Mouse (Mus musculus) liver, embryonic 14.5 days (tissue): Measurements from ENCODE around the gene Tnxb. TPM values are rescaled to one million over a fixed set of nuclear protein-coding genes. Genes with fewer than 3 reads are reported as not detected.

ENCODE experiments used
- ATAC-seq: fragments of 200-750 bp; cut with Nextera tagmentation; 2 replicates; pipeline ENCODE4 v1.8.0; 2017; ENCODE audit warnings: moderate number of reproducible peaks, mild to moderate bottlenecking, moderate library complexity; ENCODE audit not compliant: insufficient read depth
- DNase-seq, 3 experiments: peaks; one replicate each; pipeline ENCODE4 v3.0.0-alpha.2; 2012 to 2013; ENCODE audit warnings: low read depth in 3 of 3, low spot score in 3 of 3
- H3K27ac ChIP-seq: fragments of 300-500 bp; sonication (generic); 2 replicates; pipeline ENCODE4 v1.5.1; 2014; ENCODE audit warnings: moderate library complexity, mild to moderate bottlenecking, control low read depth, inconsistent platforms
- H3K27me3 ChIP-seq: fragments of 300-500 bp; sonication (generic); 2 replicates; pipeline ENCODE4 v1.6.1; 2014; ENCODE audit warnings: mild to moderate bottlenecking, low read length, moderate library complexity; ENCODE audit not compliant: control insufficient read depth, insufficient read depth
- H3K36me3 ChIP-seq: fragments of 300-500 bp; sonication (generic); replicated peaks from 2 replicates; pipeline ENCODE4 v1.6.1; 2014; ENCODE audit warnings: low read depth; ENCODE audit not compliant: control insufficient read depth, insufficient read depth
- H3K4me1 ChIP-seq, 2 experiments: fragments of 200-500 bp in 1 of 2; fragments of 300-500 bp in 1 of 2; sonication (generic) in 1 of 2; replicated peaks; 2 replicates each; pipeline ENCODE4 v1.6.1; 2012 to 2014; ENCODE audit warnings: antibody characterized with exemption in 1 of 2, inconsistent platforms in 1 of 2, low read length in 1 of 2; ENCODE audit not compliant: control insufficient read depth in 2 of 2, insufficient read depth in 2 of 2
- H3K4me2 ChIP-seq: fragments of 300-500 bp; sonication (generic); 2 replicates; pipeline ENCODE4 v1.6.1; 2014; ENCODE audit warnings: low read depth, mild to moderate bottlenecking, control low read depth, moderate library complexity
- H3K4me3 ChIP-seq, 2 experiments: fragments of 200-500 bp in 1 of 2; fragments of 300-500 bp in 1 of 2; sonication (generic) in 1 of 2; 2 replicates each; pipeline ENCODE4 v1.5.1; 2012 to 2014; ENCODE audit warnings: low read depth in 2 of 2, low read length in 2 of 2, mild to moderate bottlenecking in 2 of 2, control low read depth in 1 of 2, inconsistent platforms in 1 of 2, moderate library complexity in 1 of 2; ENCODE audit not compliant: insufficient read depth in 1 of 2
- H3K9ac ChIP-seq: fragments of 300-500 bp; sonication (generic); replicated peaks from 2 replicates; pipeline ENCODE4 v1.6.1; 2014; ENCODE audit warnings: mild to moderate bottlenecking, control low read depth, moderate library complexity
- H3K9me3 ChIP-seq: fragments of 300-500 bp; sonication (generic); 2 replicates; pipeline ENCODE4 v1.6.1; 2016; ENCODE audit warnings: low read length, mixed read lengths; ENCODE audit not compliant: control insufficient read depth
- CTCF ChIP-seq: IDR thresholded peaks from 2 replicates; pipeline ENCODE4 v1.5.1; 2016; ENCODE audit warnings: antibody characterized with exemption, low read depth, control low read depth
- EP300 ChIP-seq: IDR thresholded peaks from 2 replicates; pipeline ENCODE4 v1.6.1; 2016; ENCODE audit warnings: antibody characterized with exemption, low read depth
- WGBS: fragments of 180-500 bp; shearing (Covaris S2); extraction: QIAGEN DNeasy Blood & Tissue Kit; methylation state at CpG from one replicate; pipeline ENCODE4 v1.1.7; 2014; ENCODE audit not compliant: insufficient replicate concordance; 5-methylcytosine and 5-hydroxymethylcytosine counted together
- polyA plus RNA-seq, 2 experiments: library from polyadenylated mRNA; depleted of rRNA in 1 of 2; stranded (reverse) in 1 of 2; unstranded in 1 of 2; fragments of >200 nt; fragmentation: Nextera tagmentation in 1 of 2; extraction: Ambion mirVana in 1 of 2; gene quantifications; 2 replicates each; pipeline versions ENCODE4 v1.2.1 to v1.2.3; 2012 to 2014

The Tnxb gene
- polyA plus RNA-seq, 2 experiments = 0.13 to 0.17 TPM

DNA sequence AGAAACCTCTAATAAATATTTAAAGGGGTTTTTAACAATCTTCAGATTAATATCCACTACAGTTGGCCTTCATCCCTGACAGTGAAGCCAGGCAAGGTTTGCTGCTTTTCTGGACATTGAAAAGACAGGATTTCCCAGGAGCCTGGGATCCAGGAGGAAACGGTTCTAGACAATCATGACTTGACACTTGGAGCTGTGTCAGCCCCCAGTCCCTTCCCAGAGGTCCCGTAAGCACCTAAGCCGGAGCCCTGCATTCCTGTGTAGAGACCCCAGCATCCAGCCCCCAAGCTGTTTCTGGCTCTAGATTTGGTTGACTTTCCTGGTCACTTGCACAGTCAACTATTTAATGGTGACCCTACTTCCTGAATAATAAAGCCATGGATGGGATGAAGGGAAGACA lies 11.7 kb upstream of the Tnxb start:
- H3K9me3 ChIP-seq = no peaks in the 10 kb centered on the region
- H3K9ac ChIP-seq = no peak overlapping the region
- H3K36me3 ChIP-seq = no peaks in the 10 kb centered on the region
- peaks cover 19% of the 10 kb centered on the region for H3K27me3 ChIP-seq
- no peaks in the 10 kb centered on the region for H3K4me1 ChIP-seq
- H3K4me3 ChIP-seq = no peak overlapping the region
- DNase-seq (no peak), ATAC-seq (no peak)
- H3K4me2 ChIP-seq = no peak overlapping the region
- 63% methylated on average over 3 of the region's 3 CpGs for WGBS
- no peak for TF ChIP-seq CTCF
- TF ChIP-seq EP300 = no peak
- no peak overlapping the region for H3K27ac ChIP-seq

DNA sequence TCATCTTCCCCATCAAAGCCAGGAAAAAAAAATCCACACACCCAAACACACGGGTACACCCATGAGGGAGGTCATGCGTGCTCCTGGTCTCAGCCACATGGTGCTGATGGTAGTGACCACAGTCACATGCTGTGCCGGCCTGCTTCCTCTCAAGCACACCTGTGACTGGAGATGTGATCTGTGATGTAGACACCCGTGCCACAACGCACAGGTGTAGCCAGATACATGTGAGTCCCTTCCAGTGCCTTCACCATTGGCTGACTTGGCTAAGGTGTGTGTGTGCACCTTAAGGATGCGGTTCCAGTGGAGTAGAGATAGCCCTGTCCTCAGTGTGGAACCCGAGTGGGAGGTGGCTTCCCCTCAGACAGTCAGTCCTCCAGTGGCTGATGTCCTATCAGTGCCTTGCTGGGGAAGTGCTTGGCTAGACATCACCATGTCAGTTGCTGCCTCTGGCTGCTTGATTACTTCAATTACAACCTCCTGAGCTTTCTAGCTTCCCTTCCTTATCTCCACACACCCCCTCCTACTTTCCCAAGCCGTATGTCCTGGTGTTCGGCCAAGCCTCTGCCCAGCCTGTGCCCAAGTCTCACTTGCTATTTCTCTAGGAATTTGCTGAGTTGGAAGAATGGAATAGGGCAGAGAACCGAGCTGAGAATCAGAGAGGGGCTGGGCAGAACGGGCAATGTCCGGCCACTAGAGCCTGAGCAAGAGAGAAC lies 11.0 kb upstream of the Tnxb start:
- 44% methylated on average over 12 of the region's 12 CpGs for WGBS
- Histone ChIP-seq H3K4me3 (no peak overlapping the region), H3K4me2 (no peak overlapping the region), H3K36me3 (no peaks in the 10 kb centered on the region), H3K27me3 (peaks cover 19% of the 10 kb centered on the region), H3K27ac (no peak overlapping the region), H3K9ac (no peak overlapping the region), H3K4me1 (no peaks in the 10 kb centered on the region), H3K9me3 (no peaks in the 10 kb centered on the region)
- ATAC-seq (no peak), DNase-seq (no peak)
- no peak for TF ChIP-seq CTCF
- no peak for TF ChIP-seq EP300

DNA sequence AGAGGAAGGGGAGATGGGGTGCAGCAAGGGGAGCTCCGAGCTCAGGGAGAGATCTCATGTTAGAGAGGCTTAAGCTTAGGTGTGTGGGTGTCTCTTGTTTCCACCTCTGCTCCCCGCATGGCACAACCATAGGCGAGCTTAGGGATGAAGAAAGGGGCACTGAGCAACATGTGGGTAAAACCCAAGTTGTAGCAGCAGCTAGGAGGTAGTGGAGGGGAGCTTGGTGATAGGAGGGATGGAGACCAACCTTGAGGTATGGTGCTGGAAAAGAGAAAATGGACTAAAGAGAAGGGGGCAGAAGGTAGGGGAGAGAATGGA lies 10.5 kb upstream of the Tnxb start:
- H3K27me3 ChIP-seq = peaks cover 19% of the 10 kb centered on the region
- no peaks in the 10 kb centered on the region for H3K4me1 ChIP-seq
- ATAC-seq (no peak), DNase-seq (no peak)
- no peak overlapping the region for H3K27ac ChIP-seq
- H3K9me3 ChIP-seq = no peaks in the 10 kb centered on the region
- no peak overlapping the region for H3K4me2 ChIP-seq
- H3K36me3 ChIP-seq = no peaks in the 10 kb centered on the region
- 42% methylated on average over 3 of the region's 3 CpGs for whole genome bisulfite sequencing
- TF ChIP-seq EP300 = no peak
- no peak for TF ChIP-seq CTCF
- no peak overlapping the region for H3K9ac ChIP-seq
- H3K4me3 ChIP-seq = no peak overlapping the region

DNA sequence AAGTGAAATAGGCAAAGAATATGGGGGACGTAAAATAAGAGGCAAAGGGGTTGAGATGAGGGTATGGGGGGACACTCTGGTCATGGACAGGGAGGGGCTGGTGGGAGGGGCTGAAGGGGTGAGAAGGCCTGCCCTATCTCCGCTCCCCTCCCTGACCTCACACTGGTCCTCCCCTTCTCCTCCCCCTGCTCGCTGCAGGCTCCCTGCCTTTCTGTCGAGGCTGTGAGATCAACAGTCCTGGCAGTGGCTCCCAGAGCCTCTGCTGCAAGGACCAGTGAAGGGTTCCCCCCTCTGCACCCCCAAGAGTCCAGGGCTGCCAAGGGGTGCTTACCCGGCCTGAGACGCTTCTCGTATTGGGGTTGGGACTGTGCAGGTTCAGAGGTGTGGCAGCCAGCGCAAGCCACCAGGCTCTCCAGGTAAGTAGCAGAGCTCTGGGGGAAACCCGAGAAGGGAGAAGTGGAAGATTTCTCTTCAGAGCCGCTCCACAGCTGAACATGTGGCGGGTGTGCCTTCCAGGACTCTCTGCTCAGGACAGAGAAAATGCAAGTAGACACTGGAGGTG lies 10.0 kb upstream of the Tnxb start:
- Histone ChIP-seq H3K9ac (no peak overlapping the region), H3K9me3 (no peaks in the 10 kb centered on the region), H3K27ac (no peak overlapping the region), H3K4me2 (no peak overlapping the region), H3K27me3 (peaks cover 19% of the 10 kb centered on the region), H3K4me1 (no peaks in the 10 kb centered on the region), H3K4me3 (no peak overlapping the region), H3K36me3 (no peaks in the 10 kb centered on the region)
- TF ChIP-seq CTCF (no peak), EP300 (no peak)
- DNase-seq = no peak
- 28% methylated on average over 10 of the region's 11 CpGs for WGBS
- no peak for ATAC-seq

DNA sequence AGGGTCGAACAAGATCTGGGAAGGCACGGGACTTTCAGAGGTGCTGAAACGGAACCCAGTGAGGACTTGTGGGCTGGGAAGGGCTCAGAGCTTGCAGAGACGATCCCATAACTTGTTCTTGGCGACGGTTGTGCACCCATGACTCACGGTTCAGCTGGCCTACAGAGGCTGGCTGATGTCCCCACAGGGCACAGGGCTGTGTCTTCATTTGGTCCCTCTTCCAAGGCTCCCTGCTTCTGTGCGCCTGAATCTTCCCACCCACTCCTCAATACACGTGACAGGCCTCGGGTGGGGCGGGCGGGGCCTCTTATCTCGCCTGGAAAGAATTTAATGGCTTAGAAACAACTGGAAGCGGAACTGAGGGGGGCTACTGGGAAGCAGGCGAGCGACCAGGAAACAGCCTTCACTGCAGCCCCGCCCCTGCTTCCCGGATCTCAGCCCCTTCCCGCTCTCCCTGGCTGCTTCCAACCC lies 9.2 kb upstream of the Tnxb start:
- Histone ChIP-seq H3K9ac (no peak overlapping the region), H3K4me3 (no peak overlapping the region), H3K36me3 (no peaks in the 10 kb centered on the region), H3K4me2 (no peak overlapping the region), H3K27me3 (peaks cover 19% of the 10 kb centered on the region), H3K4me1 (no peaks in the 10 kb centered on the region), H3K9me3 (no peaks in the 10 kb centered on the region), H3K27ac (no peak overlapping the region)
- no peak for TF ChIP-seq EP300
- ATAC-seq (no peak), DNase-seq (no peak)
- 2% methylated on average over 19 of the region's 19 CpGs for WGBS
